Mouse (Mus musculus): Measurements from ENCODE around the gene Ube2n.

DNA sequence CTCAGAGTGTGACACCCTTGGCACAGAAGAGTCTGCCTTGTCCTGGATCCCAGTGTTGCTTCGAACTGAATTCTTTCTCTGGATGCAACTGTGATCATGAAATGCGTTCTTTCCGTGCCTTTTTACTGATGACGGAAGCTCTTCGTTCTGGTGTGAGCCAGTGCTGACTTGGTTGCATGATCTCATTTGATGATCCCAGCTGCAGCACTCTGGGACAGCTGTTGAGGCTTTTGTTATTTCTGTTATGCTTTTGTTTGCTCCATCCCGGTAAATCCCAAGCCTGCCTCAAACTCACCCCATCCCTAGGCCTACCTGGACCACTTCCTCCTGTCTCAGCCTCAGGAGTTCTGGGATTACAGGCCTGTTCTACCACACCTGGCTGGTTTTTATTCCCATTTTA lies 53.1 kb downstream of the Ube2n start:
- TF ChIP-seq CTCF (IDR thresholded peaks at IDR 0.05; ENCODE audit: borderline replicate concordance, control insufficient read depth, extremely low read depth, insufficient read depth, low read length, poor library complexity) (no peak), POLR2A (IDR thresholded peaks at IDR 0.05; ENCODE audit: control insufficient read depth, extremely low read depth, insufficient read depth, low read length, poor library complexity) (no peak)
